Mouse (Mus musculus) thymus, adult 18-20 months (tissue): ENCODE results near the gene Samd14.
A peak's percentile ranks its signal among the peaks of the same experiment; 100 is the strongest.
"Not testable (repeated sequence)": the region's sequence is repeated elsewhere in the genome, so short reads cannot be mapped to it uniquely, and the experiment has no call there.

Experiments
- DNase-seq, 2 experiments: peaks; one replicate each; pipeline ENCODE4 v3.0.0; 2022; ENCODE audit warnings: mixed read lengths in 2 of 2

Samd14 gene

GRCm38 (mm10) chr11:95009629-95010014 is at the start of gene Samd14:
Samd14 (plus strand) TSS chr11:95009879.
- DNase-seq = no peak

- no peak for DNase-seq
Measured at GRCm38 (mm10) chr11:94962534-94963101, 47.1 kb upstream of the Samd14 start.

- DNase-seq = no peak
Measured at GRCm38 (mm10) chr11:94967419-94967818, 42.3 kb upstream of the Samd14 start, which contains the start of gene Hils1. Hils1 (plus strand) TSS chr11:94967593.

- no peak for DNase-seq
Measured at GRCm38 (mm10) chr11:94968187-94968586, 41.5 kb upstream of the Samd14 start.

- not testable (repeated sequence) for DNase-seq
Measured at GRCm38 (mm10) chr11:94969709-94970108, 40.0 kb upstream of the Samd14 start.

- no peak for DNase-seq
Measured at GRCm38 (mm10) chr11:94970210-94970943, 39.3 kb upstream of the Samd14 start.

GRCm38 (mm10) chr11:94971895-94972615 is 37.6 kb upstream of the Samd14 start:
- DNase-seq = no peak

- DNase-seq = no peak
Measured at GRCm38 (mm10) chr11:94972887-94973286, 36.8 kb upstream of the Samd14 start.

- no peak for DNase-seq
Measured at GRCm38 (mm10) chr11:94973313-94973712, 36.4 kb upstream of the Samd14 start.

- no peak for DNase-seq
Measured at GRCm38 (mm10) chr11:94974951-94975350, 34.7 kb upstream of the Samd14 start.

GRCm38 (mm10) chr11:94976199-94976598 is 33.5 kb upstream of the Samd14 start, which contains the start of gene Sgca:
Sgca (minus strand) TSS chr11:94976327.
- DNase-seq = no peak

- no peak for DNase-seq
Measured at GRCm38 (mm10) chr11:94978178-94978915, 31.3 kb upstream of the Samd14 start.

GRCm38 (mm10) chr11:94978947-94979346 is 30.7 kb upstream of the Samd14 start:
- DNase-seq = peak; percentile 90

- DNase-seq = no peak
Measured at GRCm38 (mm10) chr11:94979462-94980179, 30.1 kb upstream of the Samd14 start.

GRCm38 (mm10) chr11:94985140-94985539 is 24.5 kb upstream of the Samd14 start:
- DNase-seq = no peak

GRCm38 (mm10) chr11:94985822-94986221 is 23.9 kb upstream of the Samd14 start:
- DNase-seq = no peak

GRCm38 (mm10) chr11:94986435-94986834 is 23.2 kb upstream of the Samd14 start:
- DNase-seq = no peak

GRCm38 (mm10) chr11:94987341-94987740 is 22.3 kb upstream of the Samd14 start:
- DNase-seq = no peak

- DNase-seq = no peak
Measured at GRCm38 (mm10) chr11:94987851-94988250, 21.8 kb upstream of the Samd14 start.

- no peak for DNase-seq
Measured at GRCm38 (mm10) chr11:94988780-94989561, 20.7 kb upstream of the Samd14 start.

- DNase-seq = peak; percentile 65 to 78
Measured at GRCm38 (mm10) chr11:94989562-94990017, 20.1 kb upstream of the Samd14 start.
